Mouse (Mus musculus) neural tube, embryonic 11.5 days (tissue): ENCODE measurements around the gene Gcdh. TPM values are rescaled to one million over a fixed set of nuclear protein-coding genes. Genes with fewer than 3 reads are reported as not detected.

ENCODE experiments used
- ATAC-seq: fragments of 200-750 bp; cut with Nextera tagmentation; 2 replicates; pipeline ENCODE4 v1.8.0; 2017; ENCODE audit warnings: moderate number of reproducible peaks, mild to moderate bottlenecking, moderate TSS enrichment, moderate library complexity; ENCODE audit not compliant: insufficient read depth, low FRiP score, low TSS enrichment
- DNase-seq: peaks from one replicate; pipeline ENCODE4 v3.0.0-alpha.2; 2015; ENCODE audit warnings: low spot score
- H3K27ac ChIP-seq: fragments of 300-500 bp; sonication (generic); 2 replicates; pipeline ENCODE4 v1.5.1; 2014; ENCODE audit warnings: low read depth, mild to moderate bottlenecking, low read length
- H3K27me3 ChIP-seq: fragments of 300-500 bp; sonication (generic); 2 replicates; pipeline ENCODE4 v1.6.1; 2014; ENCODE audit warnings: mild to moderate bottlenecking, low read length, mixed read lengths; ENCODE audit not compliant: control insufficient read depth, insufficient read depth
- H3K36me3 ChIP-seq: fragments of 300-500 bp; sonication (generic); 2 replicates; pipeline ENCODE4 v1.6.1; 2014; ENCODE audit warnings: mild to moderate bottlenecking, low read length, moderate library complexity, mixed read lengths; ENCODE audit not compliant: control insufficient read depth, insufficient read depth
- H3K4me1 ChIP-seq: fragments of 300-500 bp; sonication (generic); 2 replicates; pipeline ENCODE4 v1.6.1; 2014; ENCODE audit warnings: low read length, mixed read lengths; ENCODE audit not compliant: control insufficient read depth, insufficient read depth
- H3K4me2 ChIP-seq: fragments of 300-500 bp; sonication (generic); 2 replicates; pipeline ENCODE4 v1.6.1; 2014; ENCODE audit warnings: low read depth, mild to moderate bottlenecking, moderate library complexity
- H3K4me3 ChIP-seq: fragments of 300-500 bp; sonication (generic); 2 replicates; pipeline ENCODE4 v1.5.1; 2014; ENCODE audit warnings: low read depth, low read length
- H3K9ac ChIP-seq: fragments of 300-500 bp; sonication (generic); 2 replicates; pipeline ENCODE4 v1.6.1; 2014; ENCODE audit warnings: mild to moderate bottlenecking, low read length
- H3K9me3 ChIP-seq: fragments of 300-500 bp; sonication (generic); 2 replicates; pipeline ENCODE4 v1.6.1; 2016; ENCODE audit warnings: low read length; ENCODE audit not compliant: control insufficient read depth
- WGBS: fragments of 180-500 bp; shearing (Covaris S2); extraction: QIAGEN DNeasy Blood & Tissue Kit; methylation state at CpG from one replicate; pipeline ENCODE4 v1.1.7; 2014; 5-methylcytosine and 5-hydroxymethylcytosine counted together
- polyA plus RNA-seq: library from polyadenylated mRNA; unstranded; fragments of >200 nt; fragmentation: Nextera tagmentation; extraction: Ambion mirVana; gene quantifications from 2 replicates; pipeline ENCODE4 v1.2.1, GENCODE M21; 2014

The Gcdh gene
- polyA plus RNA-seq, 1 experiment from 2014 or later, result 33.7 TPM

DNA sequence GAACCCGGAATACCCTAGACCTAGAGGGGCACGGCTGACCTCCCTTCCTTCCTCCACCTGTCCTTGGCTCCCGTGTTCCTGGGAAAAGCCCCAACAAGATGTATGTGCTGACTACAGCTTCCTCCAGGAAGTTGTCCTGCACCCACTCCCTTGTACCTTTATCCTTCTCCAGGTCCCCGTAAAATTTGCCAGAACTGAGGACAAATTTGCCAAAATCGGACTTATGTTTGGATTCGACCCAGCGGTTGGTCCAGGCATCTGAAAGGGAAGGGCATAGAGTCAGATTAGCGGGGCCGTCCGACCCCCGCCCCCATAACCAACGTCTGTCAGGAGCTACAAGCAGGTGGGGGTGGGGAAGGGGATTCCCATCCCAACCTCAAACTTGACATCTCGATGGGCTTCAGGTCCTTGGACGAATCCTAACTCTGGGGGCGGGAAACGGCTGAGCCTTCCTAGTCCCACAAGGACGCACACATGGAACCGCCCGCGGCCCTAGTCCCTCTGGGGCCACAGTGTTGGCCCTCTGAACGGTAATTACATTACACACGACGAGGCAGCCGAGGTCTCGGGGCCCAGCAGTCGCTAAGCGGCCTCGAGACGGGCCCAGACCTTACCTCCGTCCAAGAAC, 47.5 kb downstream of the Gcdh start:
- Histone ChIP-seq H3K4me1 (peaks cover 19% of the 10 kb centered on the region), H3K9me3 (no peaks in the 10 kb centered on the region), H3K9ac (peak overlapping the region; percentile 96), H3K27me3 (no peaks in the 10 kb centered on the region), H3K4me2 (peak overlapping the region; percentile 85), H3K4me3 (peak overlapping the region; percentile 92), H3K36me3 (peaks cover 28% of the 10 kb centered on the region), H3K27ac (peak overlapping the region; percentile 61; the same call in 1 of the 2 replicates)
- under 1% methylated on average over 30 of the region's 30 CpGs for WGBS
- ATAC-seq, result peak; percentile 8
- DNase-seq, result no peak

DNA sequence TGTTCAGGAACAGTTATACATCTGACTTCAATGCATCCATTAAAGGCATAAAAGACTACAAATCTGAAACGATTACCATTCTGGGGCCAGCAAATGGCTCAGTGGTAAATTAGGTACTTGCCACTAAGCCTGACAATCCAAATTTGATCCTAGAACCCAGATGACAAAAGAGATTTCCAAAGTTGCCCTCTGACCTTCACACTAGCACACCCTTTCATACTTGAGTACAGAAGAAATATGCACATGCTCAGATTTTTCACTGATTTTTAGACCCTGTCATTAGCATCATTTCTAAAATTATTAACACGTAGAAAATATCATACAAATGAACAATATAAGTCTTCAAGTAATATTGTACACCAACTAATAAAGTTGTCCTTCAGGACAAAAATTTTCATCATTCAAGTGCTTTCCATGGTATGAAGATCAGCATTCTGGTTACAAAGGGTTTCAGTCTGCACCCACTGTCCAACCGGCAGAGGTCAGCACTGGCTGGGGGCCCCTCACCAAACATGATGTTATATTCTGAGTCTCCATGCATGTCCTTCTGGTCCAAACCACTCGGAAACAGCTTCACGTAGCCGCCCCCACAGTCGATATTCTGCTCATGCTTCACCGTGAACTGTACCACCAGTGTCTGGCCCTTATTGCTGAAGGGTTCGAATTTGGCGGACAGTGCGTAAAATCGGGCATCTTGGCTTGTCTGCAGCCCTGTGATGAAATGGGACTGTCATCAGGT, 48.2 kb downstream of the Gcdh start:
- peak overlapping the region; percentile 85 for H3K4me2 ChIP-seq
- H3K4me3 ChIP-seq, result peak overlapping the region; percentile 92
- H3K36me3 ChIP-seq, result peaks cover 28% of the 10 kb centered on the region
- no peaks in the 10 kb centered on the region for H3K9me3 ChIP-seq
- 0 out of 2 replicates have a peak overlapping the region, but pooled peaks have one; percentile 29 for H3K27ac ChIP-seq
- H3K4me1 ChIP-seq, result peaks cover 19% of the 10 kb centered on the region
- WGBS, result 20% methylated on average over 12 of the region's 12 CpGs
- H3K9ac ChIP-seq, result peak overlapping the region; percentile 96
- DNase-seq, result peak; percentile 48
- ATAC-seq, result no peak
- no peaks in the 10 kb centered on the region for H3K27me3 ChIP-seq

DNA sequence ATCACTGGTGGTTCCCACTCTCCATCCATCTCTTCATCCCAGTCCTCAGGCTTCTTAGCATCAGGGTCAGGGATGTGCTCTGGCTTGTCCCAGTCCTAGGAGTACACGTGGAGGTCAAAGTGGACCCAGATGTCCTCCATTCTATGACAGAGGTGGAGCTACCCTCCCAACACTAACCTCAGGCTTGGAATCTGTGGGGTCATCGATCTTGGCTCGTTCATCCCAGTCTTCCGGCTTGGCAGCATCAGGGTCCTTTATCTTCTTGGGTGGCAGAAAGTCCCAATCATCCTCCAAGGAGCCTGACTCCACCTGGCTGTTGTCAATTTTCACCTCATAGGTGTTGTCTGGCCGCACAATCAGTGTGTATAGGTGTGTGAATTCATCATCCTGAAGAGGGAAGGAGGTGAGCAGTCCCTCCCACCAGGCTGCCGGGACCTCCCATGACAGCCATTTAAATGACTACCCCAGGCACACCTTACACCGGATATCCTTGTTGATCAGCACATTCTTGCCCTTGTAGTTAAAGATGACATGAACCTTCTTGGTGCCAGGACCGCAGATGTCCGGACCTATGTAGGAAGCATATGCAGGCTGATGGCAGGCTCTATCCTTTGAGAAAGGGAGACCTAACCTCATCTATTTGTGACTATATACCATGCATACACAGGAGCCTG, 49.2 kb downstream of the Gcdh start:
- peak overlapping the region; percentile 92 for H3K4me3 ChIP-seq

DNA sequence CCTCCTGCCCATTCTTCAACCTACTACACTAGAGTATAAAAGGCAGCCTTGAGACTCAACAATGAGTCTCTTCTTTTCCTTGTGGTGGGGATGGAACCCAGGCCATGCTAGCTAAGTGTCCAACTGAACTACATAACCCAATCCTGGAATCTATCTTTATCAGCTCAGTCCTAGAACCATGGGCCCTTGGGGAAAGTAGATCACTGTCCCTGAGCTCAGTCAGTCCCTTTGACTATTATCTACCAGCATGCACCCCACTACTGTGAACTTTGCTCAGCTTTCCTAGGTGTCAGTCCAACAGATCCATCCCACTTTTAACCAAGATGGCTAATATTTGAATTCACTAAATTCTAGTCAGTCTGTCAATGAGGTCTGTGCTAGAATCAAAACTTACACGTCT, 52.2 kb downstream of the Gcdh start:
- Histone ChIP-seq H3K9me3 (no peaks in the 10 kb centered on the region), H3K4me1 (peaks cover 19% of the 10 kb centered on the region; the same call in 1 of the 2 replicates), H3K27ac (no peak overlapping the region), H3K9ac (no peak overlapping the region), H3K36me3 (peaks cover 34% of the 10 kb centered on the region), H3K27me3 (no peaks in the 10 kb centered on the region), H3K4me3 (no peak overlapping the region), H3K4me2 (no peak overlapping the region)
- no peak for DNase-seq
- no peak for ATAC-seq
- WGBS, result 82% methylated on average over 1 of the region's 1 CpGs

More for the DNA sequence above, 49.2 kb downstream of the Gcdh start:
- Histone ChIP-seq H3K4me1 (peaks cover 19% of the 10 kb centered on the region), H3K9ac (no peak overlapping the region), H3K27me3 (no peaks in the 10 kb centered on the region), H3K27ac (no peak overlapping the region), H3K36me3 (peaks cover 28% of the 10 kb centered on the region), H3K4me2 (peak overlapping the region; percentile 85), H3K9me3 (no peaks in the 10 kb centered on the region)
- DNase-seq, result no peak
- 92% methylated on average over 9 of the region's 9 CpGs for WGBS
- ATAC-seq, result no peak

DNA sequence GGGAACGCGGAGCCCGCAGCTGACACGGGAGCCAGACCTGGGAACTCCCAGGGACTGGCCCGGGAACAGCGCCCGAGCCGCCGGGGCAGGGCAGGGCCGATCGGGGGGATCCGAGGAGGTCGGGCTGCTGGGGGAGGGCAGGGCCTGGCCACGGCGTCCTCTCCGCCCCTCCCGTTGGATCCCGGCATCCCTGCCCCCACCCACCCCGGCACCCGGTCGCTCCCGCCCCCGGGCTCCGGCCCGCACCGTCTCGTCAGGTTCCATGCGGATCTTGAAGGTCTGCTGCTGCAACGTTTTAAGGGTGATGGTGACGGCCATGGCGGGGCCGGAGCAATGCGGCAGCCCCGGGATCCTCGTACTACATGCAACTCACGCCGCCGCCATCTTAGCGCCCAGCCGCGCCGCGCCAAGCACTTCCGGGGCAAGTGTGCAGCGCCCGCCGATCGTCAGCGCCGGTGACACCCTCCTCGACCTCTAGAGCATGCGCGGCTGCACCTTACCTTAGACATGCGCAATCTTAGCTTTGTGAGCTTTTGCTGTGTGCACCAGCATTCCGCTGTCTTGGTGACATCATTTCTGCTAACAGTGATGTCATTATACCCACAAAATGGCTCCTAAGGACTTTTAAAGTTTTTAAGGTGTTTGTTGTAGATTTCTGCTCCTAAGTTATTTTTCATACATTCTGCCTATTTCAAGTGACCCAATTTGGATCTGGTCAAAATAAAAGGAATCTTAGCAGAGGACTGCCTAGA, 53.3 kb downstream of the Gcdh start, which contains the start of gene Rad23a:
TSS of gene Rad23a (minus strand) at position 418 of the 752 bp plus-strand sequence.
- H3K4me1 ChIP-seq, result peaks cover 19% of the 10 kb centered on the region; the same call in 1 of the 2 replicates

DNA sequence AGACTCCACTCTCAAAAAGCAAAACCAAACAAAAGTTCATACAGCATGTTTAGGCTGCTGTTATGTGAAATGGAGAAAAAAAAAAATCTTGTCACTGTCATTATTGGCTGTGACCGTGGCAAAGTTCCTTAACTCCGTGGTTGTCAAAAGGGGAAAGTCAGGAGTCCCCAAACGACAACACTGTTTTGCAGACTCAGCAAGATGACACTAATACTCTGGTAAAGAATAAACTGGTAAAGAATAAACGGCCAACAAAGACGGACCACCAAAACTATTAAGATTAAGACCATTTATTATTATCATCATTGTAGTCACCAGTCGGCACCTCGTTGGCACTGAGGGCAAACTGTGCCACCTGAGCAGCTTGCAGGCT, 53.9 kb downstream of the Gcdh start:
- Histone ChIP-seq H3K36me3 (peaks cover 36% of the 10 kb centered on the region), H3K27ac (peak overlapping the region; percentile 87), H3K4me2 (peak overlapping the region; percentile 58), H3K4me3 (peak overlapping the region; percentile 92), H3K4me1 (peaks cover 13% of the 10 kb centered on the region; the same call in 1 of the 2 replicates), H3K9me3 (no peaks in the 10 kb centered on the region), H3K27me3 (no peaks in the 10 kb centered on the region), H3K9ac (peak overlapping the region; percentile 90)
- no peak for ATAC-seq
- 6% methylated on average over 7 of the region's 7 CpGs for WGBS
- no peak for DNase-seq

More for the DNA sequence above, 53.3 kb downstream of the Gcdh start, which contains the start of gene Rad23a:
- ATAC-seq (peak; percentile 92), DNase-seq (peak; percentile 93)
- H3K9ac ChIP-seq, result peak within 1 kb of the TSS; percentile 90
- peak within 1 kb of the TSS; percentile 58 for H3K4me2 ChIP-seq
- H3K9me3 ChIP-seq, result no peaks in the 10 kb centered on the region
- H3K36me3 ChIP-seq, result peaks cover 34% of the 10 kb centered on the region
- H3K4me3 ChIP-seq, result peak within 1 kb of the TSS; percentile 92
- under 1% methylated on average over 46 of the region's 55 CpGs for WGBS
- H3K27me3 ChIP-seq, result no peaks in the 10 kb centered on the region
- peak within 1 kb of the TSS; percentile 87 for H3K27ac ChIP-seq

DNA sequence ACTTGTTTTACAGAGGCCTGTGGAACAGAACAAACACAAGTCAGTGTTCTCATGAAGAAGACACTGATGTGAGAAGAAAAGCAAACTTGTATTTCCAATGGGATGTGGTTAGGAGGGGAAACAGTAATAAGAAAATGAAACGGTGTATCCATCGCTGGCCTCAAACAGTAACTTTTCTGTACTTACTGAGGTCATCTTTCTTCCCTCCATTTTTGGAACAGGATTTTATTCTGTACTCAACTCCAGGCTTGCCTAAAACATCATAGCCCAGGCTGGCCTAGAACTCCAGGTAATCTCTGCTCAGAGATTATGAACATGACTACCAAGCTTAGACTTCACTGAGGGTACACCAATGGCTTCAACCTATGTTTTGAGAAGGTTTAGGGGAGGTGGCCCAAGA, 54.3 kb downstream of the Gcdh start:
- ATAC-seq (no peak), DNase-seq (no peak)
- H3K9ac ChIP-seq, result no peak overlapping the region; the same call in 1 of the 2 replicates
- H3K4me1 ChIP-seq, result peaks cover 9% of the 10 kb centered on the region; the same call in 1 of the 2 replicates
- H3K4me2 ChIP-seq, result peak overlapping the region; percentile 58
- H3K27me3 ChIP-seq, result no peaks in the 10 kb centered on the region
- H3K36me3 ChIP-seq, result peaks cover 32% of the 10 kb centered on the region
- H3K4me3 ChIP-seq, result peak overlapping the region; percentile 92
- H3K9me3 ChIP-seq, result no peaks in the 10 kb centered on the region
- no peak overlapping the region for H3K27ac ChIP-seq
- WGBS, result 94% methylated on average over 2 of the region's 2 CpGs

DNA sequence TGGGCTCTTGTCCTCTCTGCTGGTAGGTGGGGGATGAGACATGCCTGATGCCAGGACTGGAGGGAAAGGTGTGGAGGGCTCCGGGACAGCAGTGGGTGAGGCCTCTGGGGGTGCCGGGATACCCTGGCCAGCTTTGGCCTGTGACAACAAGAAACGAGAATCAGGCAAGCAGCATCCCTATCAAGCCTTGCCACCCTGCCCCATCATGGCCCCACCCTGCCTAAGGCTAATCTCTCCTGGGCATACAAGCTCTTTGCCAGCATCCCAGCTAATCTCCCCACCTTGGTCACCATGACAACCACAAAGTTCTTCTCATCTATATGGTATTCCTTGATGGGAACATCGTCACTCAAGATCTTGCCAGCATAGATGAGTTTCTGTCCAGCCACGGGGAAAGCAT, 55.2 kb downstream of the Gcdh start:
- H3K27ac ChIP-seq, result no peak overlapping the region
- H3K4me3 ChIP-seq, result no peak overlapping the region
- ATAC-seq (no peak), DNase-seq (no peak)
- H3K4me2 ChIP-seq, result no peak overlapping the region
- peaks cover 7% of the 10 kb centered on the region; the same call in 1 of the 2 replicates for H3K4me1 ChIP-seq
- H3K27me3 ChIP-seq, result no peaks in the 10 kb centered on the region
- H3K36me3 ChIP-seq, result peaks cover 23% of the 10 kb centered on the region
- no peak overlapping the region for H3K9ac ChIP-seq
- H3K9me3 ChIP-seq, result no peaks in the 10 kb centered on the region
- WGBS, result 87% methylated on average over 5 of the region's 5 CpGs
